Mouse (Mus musculus) megakaryocyte progenitor cell, adult 5-6 weeks (primary cell): Measurements from ENCODE around the gene Gm609. TPM values are rescaled to one million over a fixed set of nuclear protein-coding genes. Genes with fewer than 3 reads are reported as not detected.

ENCODE experiments used
- total RNA-seq, 2 experiments: library from RNA; stranded (forward) in 1 of 2; stranded (reverse) in 1 of 2; fragments of 157-497, 149-512 nt in 1 of 2; fragments of 200-1000 nt in 1 of 2; gene quantifications; 2 replicates each; pipeline versions ENCODE4 v1.2.3 to v1.2.4; 2015 to 2017

Gm609 gene
- total RNA-seq, 2 experiments from 2014 or later, result not detected

Other genes with a start within 250 kb of the Gm609 start
- gene Cd200, start 83.9 kb downstream of the Gm609 start, total RNA-seq (2015), result not detected in 2 replicates
- gene Cd200, start 83.9 kb downstream of the Gm609 start, total RNA-seq (2017), result 1.3 TPM in 1 of 2 replicates, not detected in the other
- gene Gm17783, start 39.1 kb upstream of the Gm609 start, total RNA-seq (2015), result not detected in 2 replicates
- not detected in 2 replicates for gene Gm17783, start 39.1 kb upstream of the Gm609 start, total RNA-seq (2017)
- not detected in 2 replicates for gene Slc9c1, start 42.3 kb upstream of the Gm609 start, total RNA-seq (2015)
- not detected in 2 replicates for gene Slc9c1, start 42.3 kb upstream of the Gm609 start, total RNA-seq (2017)
- 0.35 and 0.46 TPM in 2 replicates for gene Gcsam, start 117.4 kb upstream of the Gm609 start, total RNA-seq (2015)
- 0.30 TPM in 1 of 2 replicates, not detected in the other for gene Gcsam, start 117.4 kb upstream of the Gm609 start, total RNA-seq (2017)
- 1.0 and 2.2 TPM in 2 replicates for gene BC016579, start 161.1 kb upstream of the Gm609 start, total RNA-seq (2015)
- gene BC016579, start 161.1 kb upstream of the Gm609 start, total RNA-seq (2017), result 0.17 and 0.61 TPM in 2 replicates
- 0.46 and 0.74 TPM in 2 replicates for gene Tmprss7, start 200.7 kb upstream of the Gm609 start, total RNA-seq (2015)
- gene Tmprss7, start 200.7 kb upstream of the Gm609 start, total RNA-seq (2017), result 0.12 and 0.81 TPM in 2 replicates
- gene Tagln3, start 231.6 kb upstream of the Gm609 start, total RNA-seq (2015), result not detected in 2 replicates
- gene Tagln3, start 231.6 kb upstream of the Gm609 start, total RNA-seq (2017), result not detected in 2 replicates
- 22.5 and 25.0 TPM in 2 replicates for gene Abhd10, start 250.0 kb upstream of the Gm609 start, total RNA-seq (2015)
- gene Abhd10, start 250.0 kb upstream of the Gm609 start, total RNA-seq (2017), result 18.2 and 27.4 TPM in 2 replicates